Mouse (Mus musculus) CH12.LX (cell line): Measurements from ENCODE around the gene Taf15. TPM values are rescaled to one million over a fixed set of nuclear protein-coding genes. Genes with fewer than 3 reads are reported as not detected.

ENCODE experiments used
- DNase-seq: peaks from one replicate; pipeline ENCODE4 v3.0.0-alpha.2; 2013; ENCODE audit errors: extremely low read depth
- H3K27ac ChIP-seq: 2 replicates; pipeline ENCODE4 v1.5.1; 2012; ENCODE audit warnings: low read depth, mild to moderate bottlenecking, control low read depth, moderate library complexity; ENCODE audit not compliant: insufficient read depth
- H3K27me3 ChIP-seq: replicated peaks from 2 replicates; pipeline ENCODE3; 2012; ENCODE audit warnings: inconsistent platforms
- H3K36me3 ChIP-seq, 2 experiments: replicated peaks in 1 of 2; 2 replicates each; pipeline versions ENCODE3 to v1.6.1; 2012; ENCODE audit warnings: inconsistent platforms in 1 of 2, low read length in 1 of 2, mild to moderate bottlenecking in 1 of 2, mixed read lengths in 1 of 2, moderate library complexity in 1 of 2; ENCODE audit not compliant: control insufficient read depth in 1 of 2, insufficient read depth in 1 of 2
- H3K4me1 ChIP-seq, 2 experiments: 2 replicates each; pipeline ENCODE4 v1.6.1; 2012; ENCODE audit warnings: inconsistent platforms in 1 of 2, moderate library complexity in 1 of 2; ENCODE audit not compliant: insufficient read depth in 2 of 2, control insufficient read depth in 1 of 2
- H3K4me2 ChIP-seq: 2 replicates; pipeline ENCODE4 v1.6.1; 2012; ENCODE audit warnings: low read depth, mild to moderate bottlenecking, control low read depth; ENCODE audit not compliant: poor library complexity, insufficient read depth, severe bottlenecking
- H3K4me3 ChIP-seq, 3 experiments: fragments of 150-350 bp in 1 of 3; sonication (generic) in 1 of 3; replicated peaks in 1 of 3; 2 replicates each; pipeline versions ENCODE3 to v1.5.1; 2011 to 2012; ENCODE audit warnings: low read depth in 2 of 3, low read length in 2 of 3, mild to moderate bottlenecking in 2 of 3, moderate library complexity in 2 of 3, control low read depth in 1 of 3, improper control_type of control experiment in 1 of 3, inconsistent platforms in 1 of 3, mixed read lengths in 1 of 3; ENCODE audit not compliant: poor library complexity in 1 of 3
- H3K79me2 ChIP-seq: replicated peaks from 2 replicates; pipeline ENCODE4 v1.6.1; 2012; ENCODE audit warnings: mild to moderate bottlenecking, moderate library complexity; ENCODE audit not compliant: control insufficient read depth, poor library complexity, insufficient read depth, severe bottlenecking; ENCODE audit errors: extremely low read depth
- H3K9ac ChIP-seq: 2 replicates; pipeline ENCODE4 v1.6.1; 2012; ENCODE audit warnings: low read depth, mild to moderate bottlenecking, control low read depth, moderate library complexity; ENCODE audit not compliant: insufficient read depth
- H3K9me3 ChIP-seq: replicated peaks from 2 replicates; pipeline ENCODE3; 2012; ENCODE audit warnings: low read length, inconsistent platforms, mixed read lengths
- CHD1 ChIP-seq: IDR thresholded peaks from 2 replicates; pipeline ENCODE4 v1.6.1; 2012; ENCODE audit warnings: low read depth, low read length, improper control_type of control experiment, inconsistent platforms
- CTCF ChIP-seq, 2 experiments: IDR thresholded peaks in 1 of 2; conservative IDR thresholded peaks in 1 of 2; 2 replicates each; pipeline ENCODE4 v1.5.1; 2011 to 2012; ENCODE audit warnings: low read depth in 2 of 2, low read length in 2 of 2, improper control_type of control experiment in 1 of 2, inconsistent platforms in 1 of 2, mild to moderate bottlenecking in 1 of 2, moderate library complexity in 1 of 2
- E2F4 ChIP-seq: IDR thresholded peaks from 2 replicates; pipeline ENCODE4 v1.6.1; 2011; ENCODE audit warnings: low read depth, low read length, improper control_type of control experiment; ENCODE audit not compliant: insufficient replicate concordance
- ETS1 ChIP-seq: conservative IDR thresholded peaks from 2 replicates; pipeline ENCODE4 v1.6.1; 2012; ENCODE audit warnings: low read depth, mild to moderate bottlenecking, inconsistent platforms, low read length, improper control_type of control experiment, moderate library complexity
- GABPA ChIP-seq: IDR thresholded peaks from 2 replicates; pipeline ENCODE4 v1.6.1; 2012; ENCODE audit warnings: low read depth, low read length, improper control_type of control experiment, inconsistent platforms; ENCODE audit not compliant: insufficient replicate concordance
- IRF4 ChIP-seq: IDR thresholded peaks from 2 replicates; pipeline ENCODE4 v1.6.1; 2014; ENCODE audit warnings: low read depth, mild to moderate bottlenecking, inconsistent platforms, low read length, improper control_type of control experiment
- JUND ChIP-seq: conservative IDR thresholded peaks from 2 replicates; pipeline ENCODE4 v1.6.1; 2011; ENCODE audit warnings: low read depth, low read length, improper control_type of control experiment
- KAT2A ChIP-seq: IDR thresholded peaks from 2 replicates; pipeline ENCODE4 v1.6.1; 2012; ENCODE audit warnings: low read length, improper control_type of control experiment, inconsistent platforms; ENCODE audit not compliant: insufficient replicate concordance
- MAFK ChIP-seq: IDR thresholded peaks from 2 replicates; pipeline ENCODE4 v1.6.1; 2011; ENCODE audit warnings: low read length, improper control_type of control experiment; ENCODE audit not compliant: insufficient replicate concordance
- MAX ChIP-seq: IDR thresholded peaks from 2 replicates; pipeline ENCODE4 v1.6.1; 2011; ENCODE audit warnings: low read length, improper control_type of control experiment
- MXI1 ChIP-seq: IDR thresholded peaks from 2 replicates; pipeline ENCODE4 v1.6.1; 2011; ENCODE audit warnings: mild to moderate bottlenecking, low read depth, low read length, improper control_type of control experiment
- MYC ChIP-seq: IDR thresholded peaks from 2 replicates; pipeline ENCODE4 v1.6.1; 2011; ENCODE audit warnings: low read depth, mild to moderate bottlenecking, improper control_type of control experiment, low read length
- NELFE ChIP-seq: IDR thresholded peaks from 2 replicates; pipeline ENCODE4 v1.6.1; 2011; ENCODE audit warnings: low read depth, low read length, improper control_type of control experiment
- NRF1 ChIP-seq: IDR thresholded peaks from 2 replicates; pipeline ENCODE4 v1.6.1; 2014; ENCODE audit warnings: low read depth, mild to moderate bottlenecking, inconsistent platforms, low read length, improper control_type of control experiment, moderate library complexity
- PAX5 ChIP-seq: IDR thresholded peaks from 2 replicates; pipeline ENCODE4 v1.6.1; 2012; ENCODE audit warnings: low read length, inconsistent platforms, mixed read lengths
- POLR2A ChIP-seq: IDR thresholded peaks from 2 replicates; pipeline ENCODE4 v1.6.1; 2011; ENCODE audit warnings: low read depth, mild to moderate bottlenecking, improper control_type of control experiment, low read length
- POLR2AphosphoS2 ChIP-seq: IDR thresholded peaks from 2 replicates; pipeline ENCODE4 v1.6.1; 2011; ENCODE audit warnings: low read depth, low read length, improper control_type of control experiment
- RAD21 ChIP-seq: IDR thresholded peaks from 2 replicates; pipeline ENCODE4 v1.6.1; 2011; ENCODE audit warnings: low read depth, mild to moderate bottlenecking, low read length, improper control_type of control experiment, moderate library complexity
- RCOR1 ChIP-seq: conservative IDR thresholded peaks from 2 replicates; pipeline ENCODE4 v1.6.1; 2012; ENCODE audit warnings: low read depth, mild to moderate bottlenecking, inconsistent platforms, low read length, improper control_type of control experiment
- SIN3A ChIP-seq: IDR thresholded peaks from 2 replicates; pipeline ENCODE4 v1.6.1; 2012; ENCODE audit warnings: low read length, improper control_type of control experiment, inconsistent platforms
- SMC3 ChIP-seq: IDR thresholded peaks from 2 replicates; pipeline ENCODE4 v1.6.1; 2011; ENCODE audit warnings: low read depth, low read length, improper control_type of control experiment
- UBTF ChIP-seq: IDR thresholded peaks from 2 replicates; pipeline ENCODE4 v1.6.1; 2012; ENCODE audit warnings: low read depth, mild to moderate bottlenecking, inconsistent platforms, low read length, improper control_type of control experiment, moderate library complexity
- USF2 ChIP-seq: conservative IDR thresholded peaks from 2 replicates; pipeline ENCODE4 v1.6.1; 2011; ENCODE audit warnings: low read depth, low read length, improper control_type of control experiment
- ZC3H11A ChIP-seq: IDR thresholded peaks from 2 replicates; pipeline ENCODE4 v1.6.1; 2012; ENCODE audit warnings: low read depth, mild to moderate bottlenecking, inconsistent platforms, low read length, improper control_type of control experiment
- ZKSCAN1 ChIP-seq: IDR thresholded peaks from 2 replicates; pipeline ENCODE4 v1.6.1; 2012; ENCODE audit warnings: low read depth, inconsistent platforms, low read length, improper control_type of control experiment, borderline replicate concordance
- ZNF384 ChIP-seq: IDR thresholded peaks from 2 replicates; pipeline ENCODE4 v1.6.1; 2012; ENCODE audit warnings: low read depth, low read length, improper control_type of control experiment, inconsistent platforms
- dilution Hi-C: fragments of 300-500 bp; cut with MboI; formaldehyde crosslinking; loops from 2 replicates; pipeline ENCODE4 v1.14.3; 2020; ENCODE audit warnings: low sequenced_read_pairs; ENCODE audit not compliant: extremely low pct_unique_long_range_greater_than_20kb, extremely low pct_ligation_motif_present
- in situ Hi-C: fragments of 300-500 bp; cut with MboI; formaldehyde crosslinking; loops from 3 replicates; pipeline ENCODE4 v1.14.3; 2019; ENCODE audit warnings: low sequenced_read_pairs, low pct_ligation_motif_present, low pct_unique_long_range_greater_than_20kb, mixed read lengths
- polyA plus RNA-seq: library from polyadenylated mRNA; unstranded; fragments of >175 nt; gene quantifications from 2 replicates; pipeline ENCODE4 v1.2.1, GENCODE M21; 2012; ENCODE audit warnings: low read depth; ENCODE audit not compliant: insufficient read length
- total RNA-seq, 2 experiments: library from RNA; depleted of rRNA; stranded (reverse); fragments of 300-350 nt in 1 of 2; fragments of >200 nt in 1 of 2; gene quantifications; 2 replicates each; pipeline ENCODE4 v1.2.3; 2012 to 2014

Gene Taf15
- total and polyA plus RNA-seq, 3 experiments = 38.8 to 367 (median 69.8) TPM

DNA sequence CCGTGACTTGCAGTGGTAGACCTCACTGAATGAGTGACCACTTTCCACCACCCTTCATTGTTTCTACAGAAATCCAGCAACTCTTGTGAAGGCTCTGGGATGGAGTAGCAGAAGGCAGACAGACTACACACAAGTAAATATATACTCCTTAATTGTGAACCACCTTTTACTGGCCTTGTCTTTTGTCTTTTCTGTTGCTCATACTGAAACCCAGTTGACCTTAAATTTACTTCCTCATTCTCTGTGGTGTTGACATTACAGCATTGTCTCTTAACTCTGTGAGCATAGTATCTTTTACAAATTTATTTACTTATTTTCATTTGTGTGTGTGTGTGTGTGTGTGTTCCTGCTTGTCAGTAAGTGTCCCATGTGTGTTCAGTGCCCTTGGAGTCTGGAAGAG is 60.3 kb downstream of the Taf15 start (continued):
- TF ChIP-seq SMC3 (no peak), ZNF384 (no peak), POLR2A (no peak), JUND (peak; percentile 91), CTCF (conservative IDR thresholded peaks at IDR 0.05 in 1 of 2, IDR thresholded peaks at IDR 0.05 in 1 of 2; ENCODE audit: low read depth in 2 of 2, low read length in 2 of 2) (no peak), ETS1 (peak; percentile 70), CHD1 (no peak)

DNA sequence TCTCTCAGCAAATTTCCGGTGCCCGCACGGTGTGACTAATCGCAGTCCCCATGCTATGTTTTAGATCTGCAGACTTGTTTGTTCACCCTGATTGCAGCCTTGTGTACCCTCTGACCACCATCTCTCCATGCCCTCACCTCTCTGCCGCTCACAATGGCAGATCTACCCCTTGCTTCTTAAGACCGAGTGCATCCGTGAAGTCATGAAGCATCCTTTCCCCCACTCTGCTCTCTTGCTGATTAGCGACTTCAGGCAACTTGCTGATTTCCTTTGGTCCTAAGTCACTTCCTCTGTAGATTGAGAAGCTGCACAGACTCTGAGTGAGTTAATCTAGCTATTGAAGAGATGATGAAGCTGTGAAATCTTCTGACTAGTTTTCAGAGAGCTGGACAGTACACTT is 61.3 kb downstream of the Taf15 start:
- in situ Hi-C loops (no loop called here), dilution Hi-C loops (no loop called here)
- H3K9ac ChIP-seq = 0 out of 2 replicates have a peak overlapping the region, but pooled peaks have one; percentile 5
- H3K4me3 ChIP-seq = peak overlapping the region; percentile 11 to 41 (median 14)
- H3K4me2 ChIP-seq = peak overlapping the region; percentile 73
- no peaks in the 10 kb centered on the region for H3K79me2 ChIP-seq
- peaks cover 0 to 14% of the 10 kb centered on the region in 2 experiments for H3K36me3 ChIP-seq
- no peaks in the 10 kb centered on the region for H3K9me3 ChIP-seq
- H3K27ac ChIP-seq = peak overlapping the region; percentile 65
- H3K27me3 ChIP-seq = no peaks in the 10 kb centered on the region
- no peak for DNase-seq
- TF ChIP-seq E2F4 = no peak
- TF ChIP-seq POLR2A = no peak
- TF ChIP-seq ZC3H11A = no peak
- TF ChIP-seq MXI1 = no peak
- no peak for TF ChIP-seq CTCF (conservative IDR thresholded peaks at IDR 0.05 in 1 of 2, IDR thresholded peaks at IDR 0.05 in 1 of 2; ENCODE audit: low read depth in 2 of 2, low read length in 2 of 2)
- TF ChIP-seq ZNF384 = no peak
- TF ChIP-seq MAFK = no peak
- TF ChIP-seq MAX = peak; percentile 3; the same call in 1 of the 2 replicates
- TF ChIP-seq RAD21 = no peak
- no peak for TF ChIP-seq USF2
- TF ChIP-seq ETS1 = no peak
- no peak for TF ChIP-seq JUND
- 0 out of 2 replicates have a peak, but pooled peaks have one; percentile 40 for TF ChIP-seq IRF4
- peak; percentile 28; the same call in 1 of the 2 replicates for TF ChIP-seq UBTF
- H3K4me1 ChIP-seq = peaks cover 39 to 66% of the 10 kb centered on the region in 2 experiments

- Histone ChIP-seq H3K27me3 (no peaks in the 10 kb centered on the region), H3K4me2 (peak overlapping the region; percentile 73), H3K4me3 (peak overlapping the region; percentile 0 to 41 (median 14)), H3K27ac (peak overlapping the region; percentile 65), H3K4me1 (peaks cover 39 to 66% of the 10 kb centered on the region in 2 experiments), H3K9me3 (no peaks in the 10 kb centered on the region), H3K9ac (0 out of 2 replicates have a peak overlapping the region, but pooled peaks have one; percentile 5), H3K79me2 (no peaks in the 10 kb centered on the region), H3K36me3 (peaks cover 0 to 8% of the 10 kb centered on the region in 2 experiments)
- dilution Hi-C loops (no loop called here), in situ Hi-C loops (no loop called here)
- DNase-seq = peak; percentile 85
- TF ChIP-seq SMC3 (no peak; the same call in 1 of the 2 replicates), KAT2A (no peak), USF2 (peak; percentile 52), SIN3A (peak; percentile 85), NRF1 (no peak), PAX5 (no peak), UBTF (0 out of 2 replicates have a peak, but pooled peaks have one; percentile 30), MYC (peak; percentile 71), ZKSCAN1 (no peak), RCOR1 (peak; percentile 48; the same call in 1 of the 2 replicates), MAX (peak; percentile 89), POLR2AphosphoS2 (no peak), ZNF384 (no peak), GABPA (no peak), CHD1 (peak; percentile 42; the same call in 1 of the 2 replicates), ETS1 (peak; percentile 86), MAFK (0 out of 2 replicates have a peak, but pooled peaks have one; percentile 54), MXI1 (peak; percentile 84), NELFE (peak; percentile 38; the same call in 1 of the 2 replicates)
These were observed 61.9 kb downstream of the Taf15 start for GRCm38 (mm10) chr11:83534609-83535423.
